Mouse (Mus musculus): Measurements from ENCODE around the gene Minos1.

The Minos1 gene

DNA sequence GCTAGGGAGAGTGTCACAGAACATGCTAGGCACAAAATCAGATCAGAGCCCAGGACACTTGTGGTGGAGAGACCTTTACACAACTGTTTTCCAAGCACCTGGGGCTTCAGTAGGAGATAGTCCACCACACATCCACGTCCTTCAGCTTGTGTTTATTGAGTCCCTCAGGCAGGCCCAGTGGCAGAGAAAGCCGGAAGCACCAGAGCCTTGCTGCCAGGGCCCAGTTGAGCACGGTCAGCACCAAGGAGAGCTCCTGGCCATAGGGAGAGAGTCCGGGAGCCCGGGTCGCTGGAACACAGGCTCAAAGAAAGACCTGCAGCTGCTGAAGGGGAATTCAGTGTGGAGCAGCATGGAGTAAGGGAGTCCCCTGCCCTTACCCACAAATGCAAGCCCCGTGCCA is 71.3 kb downstream of the Minos1 start:
- no peak for DNase-seq (ENCODE audit: low spot score)

DNA sequence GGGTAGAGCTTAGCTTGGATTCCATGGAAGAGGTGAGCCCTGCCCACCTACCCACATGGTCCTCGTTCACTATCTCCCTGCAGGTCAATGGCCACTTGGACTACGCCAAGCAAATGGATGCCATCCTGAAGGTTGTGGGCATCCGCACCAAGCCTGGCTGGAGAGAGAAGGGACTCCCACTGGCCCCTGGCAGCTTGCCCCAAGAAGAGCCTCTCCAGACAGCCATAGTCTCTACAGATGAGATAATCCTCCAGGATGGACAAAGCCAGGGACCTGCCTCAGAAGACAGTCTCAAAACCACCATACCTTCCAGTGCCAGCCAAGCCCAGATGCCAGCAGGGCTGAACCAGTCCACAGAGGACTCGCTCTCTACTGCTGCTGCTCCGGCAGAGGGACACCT is 72.9 kb downstream of the Minos1 start:
- no peak for DNase-seq (ENCODE audit: low spot score)

DNA sequence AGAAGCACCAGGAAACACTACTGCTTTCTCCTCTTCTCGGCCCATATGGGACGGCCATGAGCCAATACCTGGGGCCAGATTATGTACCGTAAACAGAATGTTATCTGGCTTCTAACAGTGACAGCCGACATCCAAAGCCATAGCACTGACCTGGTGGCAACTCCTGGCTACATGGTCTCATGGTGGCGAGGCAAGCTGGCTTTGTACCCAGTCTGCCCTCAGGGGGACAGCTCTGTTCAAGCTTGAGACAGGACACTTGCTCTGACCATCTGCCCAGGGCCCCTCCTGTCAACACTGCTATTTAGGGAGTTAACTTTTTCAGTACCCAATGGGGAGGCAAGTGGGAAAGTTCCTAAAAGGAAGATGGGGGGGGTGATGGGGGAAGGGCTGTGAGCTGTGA is 73.6 kb downstream of the Minos1 start:
- DNase-seq (ENCODE audit: low spot score): no peak

DNA sequence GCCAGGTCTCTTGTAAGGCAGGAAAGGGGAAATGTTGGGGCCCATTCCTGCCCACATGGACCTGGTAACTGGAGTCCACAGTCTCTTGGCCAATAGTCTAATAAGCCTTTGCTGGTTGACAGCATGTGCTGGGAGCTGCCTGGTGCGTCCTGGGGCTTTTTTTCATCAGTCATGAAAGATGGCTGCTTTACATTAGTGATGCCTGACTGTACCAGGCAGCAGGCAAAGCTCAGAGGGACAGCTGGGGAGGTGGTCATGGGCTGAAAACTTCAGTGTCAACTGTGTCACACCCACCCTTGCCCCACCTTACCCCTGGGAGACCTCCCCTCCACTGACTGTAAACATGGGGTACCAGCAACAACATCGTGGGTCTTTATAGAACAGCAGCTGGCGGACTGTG is 75.2 kb downstream of the Minos1 start:
- no peak for DNase-seq (ENCODE audit: low spot score)

DNA sequence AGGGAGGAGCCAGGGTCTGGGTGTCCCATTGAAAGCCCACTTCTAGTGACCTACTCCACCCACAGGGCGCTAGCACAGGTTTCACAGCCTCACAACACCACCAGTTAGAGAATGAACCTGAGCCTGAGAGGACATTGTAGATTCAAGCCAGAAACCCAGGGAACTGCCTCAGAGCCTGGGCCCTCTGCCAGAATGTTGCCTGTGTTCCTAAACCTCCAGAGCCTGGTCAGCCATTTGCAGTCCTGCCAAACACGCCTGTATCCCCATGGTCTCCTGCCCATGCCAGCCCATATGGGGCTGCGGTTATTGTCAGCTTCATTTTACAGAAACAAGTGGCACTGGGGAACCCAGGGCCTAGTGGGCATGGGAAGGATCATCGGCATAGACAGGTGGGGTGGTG is 75.6 kb downstream of the Minos1 start:
- no peak for DNase-seq (ENCODE audit: low spot score)

DNA sequence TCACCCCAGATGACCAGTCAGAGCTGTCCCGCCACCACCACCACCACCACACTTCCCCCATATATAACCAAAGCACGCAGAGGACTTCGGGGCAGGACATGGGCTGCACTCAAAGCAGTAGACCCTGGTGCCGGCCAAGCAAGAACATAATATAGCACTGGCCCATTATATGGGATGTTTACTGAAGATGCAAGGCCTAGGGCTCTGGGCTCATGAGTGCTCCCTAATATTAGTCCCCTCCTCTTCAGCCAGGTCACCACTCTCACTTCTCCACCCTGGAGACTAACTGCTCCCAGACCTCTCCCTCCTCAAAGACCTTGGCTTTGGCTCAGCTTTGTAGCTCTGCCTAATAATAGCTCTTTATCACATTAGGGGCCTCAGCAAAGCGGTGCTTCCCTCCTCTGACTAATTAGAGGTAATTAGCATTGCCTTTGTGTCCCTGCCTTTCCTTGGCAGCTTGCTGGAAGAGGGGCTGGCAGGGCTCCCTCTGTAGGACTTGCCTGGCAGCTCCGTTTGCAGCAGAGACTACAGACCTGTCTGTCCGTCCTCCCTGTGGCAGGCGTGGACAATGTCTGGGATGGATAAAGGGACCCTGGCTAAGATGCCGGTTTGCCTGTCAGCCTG is 76.5 kb downstream of the Minos1 start:
- peak; percentile 57 for DNase-seq (ENCODE audit: low spot score)

DNA sequence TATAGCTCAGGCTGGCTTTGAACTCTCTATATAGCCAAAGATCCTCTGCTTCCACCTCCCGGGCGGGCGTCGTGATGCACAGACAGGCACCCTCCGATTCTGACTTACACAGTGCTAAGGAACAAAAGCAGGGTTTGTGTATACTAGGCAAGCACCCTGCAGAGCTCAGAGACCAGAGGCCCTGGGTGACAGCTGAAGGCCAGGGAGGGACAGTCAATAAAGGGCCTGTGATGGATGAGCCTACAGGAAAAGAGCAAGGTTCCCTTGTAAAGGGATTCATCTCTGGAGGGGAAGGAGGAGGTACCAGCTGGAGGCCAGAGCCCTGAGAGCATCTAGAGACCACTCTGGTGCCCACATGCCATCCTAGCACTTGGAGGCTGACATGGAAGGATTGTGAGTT is 77.5 kb downstream of the Minos1 start:
- no peak for DNase-seq (ENCODE audit: low spot score)

DNA sequence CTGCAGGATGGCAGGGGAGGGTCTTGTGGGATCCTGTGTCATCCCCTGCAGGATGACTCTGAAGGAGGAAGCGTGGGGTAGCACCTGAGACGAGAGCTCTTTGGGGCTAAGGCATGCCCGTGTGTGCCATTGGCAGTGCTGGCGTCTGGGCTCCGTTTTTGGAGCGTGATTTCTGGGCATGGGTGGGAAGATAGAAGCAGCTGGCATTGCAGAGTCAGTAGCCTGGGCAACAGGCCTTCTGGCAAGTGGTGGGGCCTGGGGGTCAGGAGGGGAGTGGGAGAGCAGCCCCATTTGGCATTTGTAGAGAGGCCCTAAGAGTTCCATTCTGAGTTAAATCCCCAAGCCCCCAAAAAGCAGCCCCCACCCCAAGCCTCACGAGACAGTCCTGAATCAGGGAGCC is 78.1 kb downstream of the Minos1 start:
- DNase-seq (ENCODE audit: low spot score): no peak

All from left cerebral cortex, adult 11 months (tissue).